Mouse (Mus musculus): ENCODE results near the gene Rab11b.

Gene Rab11b

DNA sequence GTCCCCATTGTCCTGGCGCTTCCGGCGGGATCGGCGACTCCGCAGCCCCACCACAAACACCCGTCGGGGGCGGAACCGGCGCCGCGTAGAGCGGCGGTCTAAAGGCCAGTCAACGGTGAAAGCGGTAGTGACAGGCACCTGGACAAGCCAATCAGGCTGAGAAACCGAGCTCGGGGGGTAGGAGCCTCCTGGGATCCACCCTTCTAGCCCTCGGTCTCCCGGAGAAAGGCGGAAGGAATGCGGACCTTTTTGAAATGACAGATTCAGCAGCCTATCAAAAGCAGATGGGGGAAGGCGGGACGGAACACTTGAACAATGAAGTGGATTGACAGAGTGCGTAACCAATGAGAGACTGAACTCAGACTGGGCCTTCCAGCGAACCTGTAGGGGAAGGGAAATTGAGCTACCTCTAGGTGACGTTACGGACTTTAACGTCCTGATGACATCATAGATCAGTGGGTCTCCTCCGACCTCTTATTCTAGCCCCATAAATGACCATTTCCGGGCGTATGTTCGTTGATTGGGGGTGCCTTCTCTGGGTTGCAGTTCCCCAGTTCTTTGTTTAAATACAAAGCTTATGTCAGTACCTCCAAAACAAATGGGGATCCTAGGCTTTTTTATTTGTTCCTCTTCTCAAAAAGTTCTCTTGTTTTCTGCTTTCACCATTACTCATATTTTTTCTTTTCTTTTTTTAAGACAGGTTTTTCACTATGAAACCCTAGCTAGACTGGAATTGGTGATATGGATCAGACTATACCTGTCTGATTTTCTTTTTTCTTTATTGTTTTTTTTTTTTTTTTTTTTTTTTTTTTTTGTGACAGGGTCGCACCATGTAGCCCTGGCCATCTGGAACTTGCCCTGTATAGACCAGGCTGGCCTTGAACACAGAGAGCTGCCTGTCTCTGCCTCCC lies at the start of gene Rab11b:
TSS of gene Rab11b (minus strand) at position 276 of the 911 bp plus-strand sequence.
- peak; percentile 100 for DNase-seq (ENCODE audit: low spot score)

DNA sequence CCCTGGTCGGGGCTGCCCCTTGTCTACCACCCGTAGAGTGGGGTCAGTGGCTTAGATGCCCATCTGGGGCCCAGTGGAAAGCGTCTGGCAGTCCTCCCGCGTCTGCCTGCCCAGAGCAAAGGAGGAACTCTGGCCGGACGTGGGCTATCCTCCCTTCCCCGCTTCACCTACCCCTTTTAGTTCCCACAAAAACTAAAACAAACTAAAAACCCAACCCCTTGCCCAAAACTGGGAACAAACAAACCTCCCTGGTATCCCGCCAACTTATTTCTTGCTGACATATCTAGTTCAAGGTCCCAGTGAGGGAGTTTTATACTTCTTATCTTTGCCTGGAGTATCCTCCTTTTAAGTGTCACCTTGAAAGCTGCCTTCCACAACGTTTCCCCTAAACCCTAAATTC lies 47.9 kb upstream of the Rab11b start:
- DNase-seq (ENCODE audit: low spot score): no peak

DNA sequence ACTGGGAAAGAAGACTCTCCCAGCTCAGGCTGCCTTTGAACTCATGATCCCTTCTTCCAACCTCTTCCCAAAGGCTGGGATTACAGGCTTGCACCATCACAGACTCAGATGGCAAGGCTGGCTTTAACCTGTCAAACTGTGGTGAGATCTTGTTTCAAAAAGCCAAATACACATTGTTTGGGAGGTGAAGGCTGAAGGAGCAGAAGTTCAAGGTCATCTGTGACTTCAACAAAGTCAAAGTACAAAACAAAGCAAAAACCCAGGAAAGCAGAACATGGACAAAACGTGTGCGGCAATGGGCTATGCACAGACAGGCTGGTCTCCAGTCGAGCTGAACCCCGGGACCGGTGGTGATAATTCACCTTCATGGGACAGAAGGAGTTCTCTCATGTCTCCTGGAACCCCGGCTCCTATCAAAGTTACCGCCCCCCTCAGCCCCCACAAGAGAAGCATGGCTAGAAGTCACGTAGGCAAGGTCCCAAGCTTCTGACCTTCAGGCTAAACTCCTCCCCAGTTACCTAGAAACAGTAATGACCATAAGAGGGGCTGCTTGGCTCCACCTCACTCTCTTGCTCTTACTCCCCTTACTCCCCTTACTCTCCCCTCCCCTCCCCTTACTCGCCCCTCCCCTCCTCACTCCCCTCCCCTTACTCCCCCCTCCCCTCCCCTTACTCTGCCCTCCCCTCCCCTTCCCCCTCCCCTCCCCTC lies 47.0 kb upstream of the Rab11b start:
- no peak for DNase-seq (ENCODE audit: low spot score)

DNA sequence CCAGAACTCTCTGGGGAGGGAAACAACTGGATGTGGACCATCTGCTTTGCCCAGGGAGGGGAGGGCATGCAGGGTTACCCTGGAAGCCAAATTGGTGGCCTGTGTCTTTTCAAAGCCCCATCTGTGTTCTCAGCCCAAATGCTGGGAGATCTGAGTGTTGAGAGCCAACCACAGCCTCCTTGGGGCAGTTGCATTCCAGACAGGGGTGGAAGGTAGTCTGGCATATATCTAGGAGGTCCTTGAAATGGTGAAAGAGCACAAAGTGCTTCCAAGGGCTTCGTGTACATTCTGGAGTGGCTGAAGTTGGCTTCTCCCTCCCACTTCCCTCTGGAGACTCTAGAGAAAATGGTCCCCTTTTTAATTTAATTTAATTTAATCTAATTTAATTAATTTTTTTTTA lies 44.4 kb upstream of the Rab11b start:
- DNase-seq (ENCODE audit: low spot score): no peak

DNA sequence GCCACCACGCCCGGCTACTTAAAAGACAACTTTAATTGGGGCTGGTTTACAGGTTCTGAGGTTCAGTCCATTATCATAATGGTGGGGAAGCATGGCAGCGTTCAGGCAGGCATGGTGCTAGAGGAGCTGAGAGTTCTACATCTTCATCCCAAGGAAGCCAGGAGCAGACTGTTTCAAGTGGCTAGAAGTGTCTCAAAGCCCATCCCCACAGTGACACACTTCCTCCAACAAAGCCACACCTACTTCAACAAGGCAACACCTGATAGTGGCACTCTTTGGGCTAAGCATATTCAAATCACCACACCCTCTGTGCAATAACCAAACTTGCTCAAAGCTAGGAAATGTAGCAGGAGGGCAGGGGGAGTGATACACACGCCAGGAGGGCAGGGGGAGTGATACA lies 43.9 kb upstream of the Rab11b start:
- DNase-seq (ENCODE audit: low spot score): no peak

DNA sequence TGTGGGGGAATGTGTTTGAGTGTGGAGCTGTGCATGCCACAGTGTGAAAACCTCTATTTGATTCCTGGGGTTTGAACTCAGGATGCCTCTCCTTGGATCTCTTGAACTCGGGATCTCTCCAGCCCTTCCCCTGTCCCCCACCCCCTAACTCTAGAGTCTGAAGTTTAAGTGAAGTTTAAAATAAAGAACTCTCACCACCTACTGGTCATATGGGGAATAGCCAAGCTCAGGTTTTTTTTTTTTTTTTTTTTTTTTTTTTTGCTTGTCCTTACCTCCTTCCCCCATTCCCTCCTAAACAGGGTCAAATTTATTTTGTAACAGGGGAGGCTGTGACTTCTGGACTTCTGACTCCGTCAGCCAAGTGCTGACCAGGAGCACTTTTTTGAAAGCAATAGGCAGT lies 41.9 kb upstream of the Rab11b start:
- peak; percentile 70 for DNase-seq (ENCODE audit: low spot score)

DNA sequence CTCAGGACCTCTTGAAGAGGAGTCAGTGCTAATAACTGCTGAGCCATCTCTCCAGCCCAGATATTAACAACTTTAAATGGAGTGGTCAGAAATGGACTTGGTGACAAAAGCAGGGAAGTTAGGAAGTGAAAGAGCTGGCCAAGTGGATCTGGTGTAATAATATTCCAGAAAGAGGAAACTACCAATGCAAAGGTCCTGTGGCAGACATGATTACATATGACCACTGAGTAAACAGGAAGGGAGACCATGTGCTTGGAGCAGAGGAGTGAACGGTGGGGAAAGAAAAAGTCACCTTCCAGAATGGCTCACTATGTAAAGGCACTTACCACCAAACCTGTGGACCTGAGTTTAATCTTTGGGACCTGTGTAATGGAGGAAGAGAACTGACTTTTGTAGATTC lies 38.9 kb upstream of the Rab11b start:
- no peak for DNase-seq (ENCODE audit: low spot score)

DNA sequence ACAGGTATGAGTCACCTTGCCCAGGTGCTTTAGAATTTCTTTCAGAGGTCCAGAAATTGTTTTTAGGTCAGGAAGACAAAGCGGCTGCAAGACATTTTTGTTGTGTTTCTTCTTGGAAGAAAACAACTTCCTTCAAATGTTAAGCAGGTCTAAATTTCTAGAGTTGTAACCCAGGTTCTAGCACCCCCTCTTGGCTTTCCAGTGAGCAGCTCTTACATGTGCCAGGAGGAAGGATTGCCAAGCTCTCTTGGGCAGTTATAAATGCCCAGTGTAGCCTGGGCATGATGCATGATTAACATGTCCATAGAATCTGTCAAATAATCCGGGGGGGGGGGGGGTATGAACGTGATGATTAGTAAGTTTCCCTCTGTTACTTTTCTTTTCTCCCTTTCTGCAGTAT lies 38.0 kb upstream of the Rab11b start:
- no peak for DNase-seq (ENCODE audit: low spot score)

DNA sequence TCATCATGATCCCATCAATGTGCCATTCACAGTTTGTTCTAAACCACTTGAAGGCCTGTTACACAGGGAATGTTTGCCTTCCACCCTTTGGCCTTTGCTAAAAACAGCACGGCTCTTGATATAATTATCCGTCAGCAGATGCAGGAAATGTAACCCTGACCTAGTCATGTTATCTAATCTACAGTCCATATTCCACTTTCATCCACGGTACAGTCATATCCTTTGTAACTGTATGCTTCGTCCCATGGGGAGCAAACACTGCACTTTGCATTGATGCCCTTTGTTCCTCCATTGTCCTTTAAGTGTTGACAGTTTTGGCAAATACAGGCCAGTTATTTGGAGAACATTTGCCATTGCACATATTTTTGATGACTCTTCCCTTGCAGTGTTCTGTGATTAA lies 28.4 kb upstream of the Rab11b start:
- DNase-seq (ENCODE audit: low spot score): no peak

DNA sequence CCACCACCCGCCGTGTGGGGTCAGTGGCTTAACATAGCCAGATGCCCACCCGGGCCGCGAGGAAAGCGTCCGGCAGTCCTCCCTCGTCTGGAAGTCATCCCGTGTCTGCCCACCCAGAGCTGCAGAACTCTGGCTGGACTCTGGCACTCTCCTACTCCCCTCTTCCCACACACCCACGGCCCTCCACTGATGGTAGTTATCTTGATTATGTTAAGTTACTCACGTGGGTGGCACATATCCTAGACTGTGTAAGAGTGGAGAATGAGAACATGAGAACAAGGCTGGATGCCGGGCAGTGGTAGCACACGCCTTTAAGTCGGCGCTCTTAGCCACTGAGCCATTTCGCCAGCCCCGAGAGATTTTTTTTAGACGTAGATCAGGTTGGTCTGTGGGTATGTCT lies 26.0 kb upstream of the Rab11b start:
- DNase-seq (ENCODE audit: low spot score): no peak

DNA sequence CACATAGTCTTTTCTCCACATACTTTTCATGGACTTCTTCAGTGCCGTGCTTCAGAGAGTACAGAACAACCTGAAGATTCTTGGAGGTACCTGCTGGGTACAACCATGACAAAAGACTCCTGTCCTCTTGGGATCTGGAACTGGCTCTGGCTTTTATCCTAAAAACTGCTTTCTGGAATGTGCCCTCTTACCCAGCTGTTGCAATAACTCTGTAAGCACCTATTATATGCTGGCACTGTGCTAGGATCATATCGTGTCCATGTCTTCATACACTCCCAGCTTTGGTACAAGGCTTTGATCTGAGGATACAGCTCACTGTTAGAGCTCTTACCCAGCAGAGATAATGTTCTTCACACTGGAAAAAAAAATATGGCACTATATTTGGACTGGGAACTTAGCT lies 24.6 kb upstream of the Rab11b start:
- DNase-seq (ENCODE audit: low spot score): no peak

DNA sequence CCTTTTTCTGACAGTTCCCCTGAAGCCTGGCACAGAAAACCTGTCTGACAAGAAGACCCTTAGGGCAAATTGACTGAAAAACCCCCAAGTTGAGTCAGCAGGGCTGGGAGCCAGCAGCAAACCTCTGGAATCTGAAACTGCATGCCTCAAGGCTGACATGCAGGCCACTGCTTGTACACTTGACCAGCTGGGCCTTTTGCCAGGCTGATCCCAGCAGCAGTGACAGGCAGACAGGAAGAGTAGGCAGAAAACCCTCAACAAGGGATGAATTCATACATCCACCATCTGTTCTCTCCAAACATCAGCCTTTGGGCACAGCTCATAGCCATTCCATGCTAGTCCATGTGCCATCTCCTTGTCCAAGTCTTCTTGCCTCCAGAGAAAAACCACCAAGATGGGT lies 23.1 kb upstream of the Rab11b start:
- no peak for DNase-seq (ENCODE audit: low spot score)

DNA sequence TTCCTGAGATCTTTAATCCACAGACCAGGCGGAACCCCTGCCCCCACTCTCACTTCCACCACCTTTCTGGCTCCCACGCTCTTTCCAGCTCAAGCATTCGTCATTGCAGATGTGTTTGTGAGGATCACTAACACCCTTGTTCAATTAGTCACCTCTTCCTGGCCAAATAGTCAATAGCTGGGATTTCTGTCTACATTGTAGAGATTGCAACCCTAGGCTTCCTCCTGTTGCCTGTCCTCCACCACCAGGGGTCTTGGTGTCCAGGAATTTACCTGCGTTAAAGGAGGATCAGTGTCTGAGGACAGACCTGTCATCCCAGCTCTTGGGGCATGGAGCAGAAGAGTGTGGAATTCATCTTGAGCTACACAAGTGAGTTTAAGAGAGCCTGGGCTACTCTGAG lies 21.7 kb upstream of the Rab11b start:
- DNase-seq (ENCODE audit: low spot score): no peak

DNA sequence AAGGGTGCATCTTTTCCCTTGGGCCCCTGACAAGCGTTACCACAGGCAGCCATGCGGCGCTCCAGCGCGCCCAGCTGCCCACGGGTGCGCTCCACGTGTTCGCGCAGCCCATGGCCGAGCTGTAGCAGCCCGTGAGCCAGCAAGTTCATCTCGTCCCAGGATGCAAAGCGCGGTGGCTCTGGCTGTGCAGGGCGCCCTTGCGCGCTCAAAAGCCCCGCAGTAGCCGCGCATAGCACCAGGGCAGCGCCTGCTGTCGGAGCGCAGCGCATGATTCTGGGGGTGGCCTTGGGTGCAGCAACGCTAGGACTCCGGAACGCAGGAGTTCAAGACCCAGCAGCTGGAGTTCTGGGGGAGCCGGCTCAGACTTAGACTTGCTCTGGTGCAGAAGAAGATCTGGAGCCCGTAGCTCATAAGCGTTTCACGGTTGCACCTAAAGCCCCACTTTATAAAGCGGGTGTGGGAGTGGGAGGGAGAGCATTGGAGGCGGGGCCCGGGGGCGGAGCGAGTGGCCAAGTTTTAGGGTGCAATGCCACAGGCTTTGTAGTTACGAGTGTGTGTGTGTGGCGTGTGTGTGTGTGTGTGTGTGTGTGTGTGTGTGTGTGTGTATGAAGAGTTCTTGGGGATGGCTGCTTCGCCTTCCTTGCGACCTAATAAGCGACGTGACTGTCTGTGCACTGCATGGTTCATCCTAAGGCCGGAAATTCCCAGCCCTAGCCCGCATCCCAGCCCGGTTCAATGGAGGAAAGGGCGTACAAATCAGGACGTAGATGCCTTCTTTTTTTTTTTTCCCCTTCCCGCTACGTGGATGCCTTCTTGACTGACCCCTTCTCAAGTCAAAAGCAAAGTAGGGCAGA lies 21.0 kb upstream of the Rab11b start, which contains the start of gene Angptl4:
TSS of gene Angptl4 (minus strand) at position 707 of the 854 bp plus-strand sequence.
- DNase-seq (ENCODE audit: low spot score): peak; percentile 75

DNA sequence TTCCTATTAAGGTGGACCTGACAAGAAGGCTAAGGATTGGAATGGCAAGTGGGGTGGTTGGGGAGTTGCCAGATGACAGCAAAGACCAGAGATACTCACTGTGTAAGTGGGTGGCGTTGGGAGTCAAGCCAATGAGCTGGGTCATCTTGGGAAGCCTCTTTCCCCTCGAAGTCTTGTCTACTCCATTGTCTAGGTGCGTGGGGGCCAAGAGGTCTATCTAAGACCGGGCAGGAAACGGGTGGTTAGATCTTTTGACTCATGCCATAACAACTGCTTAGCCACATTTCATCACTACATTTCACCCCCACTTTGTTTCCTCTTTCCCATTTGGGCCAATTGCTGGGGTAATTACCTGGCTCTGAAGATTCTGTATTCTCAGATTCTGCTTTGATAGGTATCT lies 20.1 kb upstream of the Rab11b start:
- peak; percentile 6 for DNase-seq (ENCODE audit: low spot score)

DNA sequence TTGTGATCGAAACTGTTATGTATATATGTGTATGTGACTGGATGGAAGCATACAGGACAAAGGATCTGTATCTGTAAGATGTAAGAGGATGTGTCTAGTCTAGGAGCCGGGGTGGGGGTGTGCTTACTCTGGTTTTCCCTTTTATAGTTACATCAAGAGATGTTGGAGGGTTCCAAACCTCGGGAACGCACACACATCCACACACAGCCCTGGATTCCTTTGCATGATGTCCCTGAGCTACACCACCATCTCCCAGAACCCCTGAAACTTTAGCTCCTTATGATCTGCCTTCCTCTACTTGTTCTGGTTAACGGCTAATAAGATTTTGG lies 19.6 kb upstream of the Rab11b start:
- peak; percentile 22 for DNase-seq (ENCODE audit: low spot score)

DNA sequence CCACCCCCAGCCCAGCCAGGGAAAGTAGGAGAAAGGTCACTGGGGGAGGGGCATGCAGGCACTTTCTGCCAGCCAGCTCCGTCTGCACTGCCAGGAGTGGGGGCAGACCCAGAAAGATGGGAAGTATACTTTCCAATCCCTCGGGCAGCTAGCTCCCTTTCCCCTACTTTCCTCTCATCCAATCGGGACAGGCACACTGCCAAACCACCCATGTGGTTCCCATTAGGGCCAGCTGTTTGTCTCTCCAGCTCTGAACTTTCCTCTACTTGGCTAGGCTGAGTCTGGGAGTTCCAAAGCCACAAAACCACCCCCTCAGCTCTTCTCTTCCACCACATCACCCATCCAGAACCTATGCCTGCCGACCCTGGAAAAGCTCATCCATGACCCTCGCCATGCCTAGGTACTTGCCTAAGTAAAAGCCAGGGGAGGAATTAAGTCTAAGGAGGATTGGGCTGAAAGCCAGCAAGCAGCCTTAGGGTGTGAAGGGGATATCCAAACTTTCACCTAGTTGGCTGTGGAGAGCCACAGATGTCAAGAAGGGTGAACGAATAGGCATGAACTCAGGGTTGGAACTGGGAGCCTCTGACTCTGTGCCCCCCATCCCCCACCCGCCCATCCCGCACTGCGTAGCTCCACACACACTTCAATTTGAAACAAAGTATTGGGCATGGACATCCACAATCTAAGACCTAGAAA lies 19.1 kb upstream of the Rab11b start:
- peak; percentile 84 for DNase-seq (ENCODE audit: low spot score)

DNA sequence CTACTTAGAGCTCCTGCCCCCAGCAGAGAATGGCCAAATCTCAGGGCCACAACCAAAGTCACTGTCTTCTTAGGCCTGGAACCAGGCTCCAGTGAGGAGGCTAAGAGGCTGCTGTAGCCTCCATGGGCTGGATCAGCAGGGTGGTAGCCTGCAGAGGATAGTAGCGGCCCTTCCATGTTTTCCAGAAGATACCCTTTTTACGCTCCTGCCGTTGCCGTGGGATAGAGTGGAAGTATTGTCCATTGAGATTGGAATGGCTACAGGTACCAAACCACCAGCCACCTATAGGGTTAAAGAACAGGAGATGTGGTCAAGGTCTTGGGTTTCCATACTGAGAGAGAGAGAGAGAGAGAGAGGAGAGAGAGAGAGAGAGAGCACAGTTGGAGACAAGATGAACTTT lies 15.0 kb upstream of the Rab11b start:
- DNase-seq (ENCODE audit: low spot score): no peak

DNA sequence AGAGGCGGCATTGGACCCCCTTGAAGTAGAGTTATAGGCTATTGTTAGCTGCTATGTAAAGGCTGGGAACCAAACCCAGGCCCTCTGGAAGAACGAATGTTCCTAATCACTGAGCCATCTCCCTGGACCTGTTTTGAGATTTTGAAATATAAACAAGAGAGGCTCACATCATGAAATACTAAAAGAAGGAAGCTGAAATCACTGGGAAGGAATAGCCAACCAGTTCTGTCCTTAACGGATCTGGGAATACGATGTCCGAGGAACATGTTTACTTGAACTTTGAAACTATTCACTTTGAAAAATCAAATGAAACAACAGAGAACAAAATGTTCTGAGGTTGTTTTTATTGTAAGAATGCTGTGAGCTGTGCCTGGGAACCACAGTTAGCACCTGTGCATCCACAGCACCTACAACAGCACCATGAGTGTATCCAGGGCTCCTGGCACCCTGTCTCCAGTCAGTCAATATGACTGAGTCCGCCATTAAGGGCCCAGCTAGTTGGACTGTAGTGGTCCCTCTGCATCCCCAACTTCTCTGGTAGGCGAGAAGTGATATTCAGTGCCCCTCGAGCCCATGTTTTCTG lies 14.3 kb upstream of the Rab11b start:
- no peak for DNase-seq (ENCODE audit: low spot score)

DNA sequence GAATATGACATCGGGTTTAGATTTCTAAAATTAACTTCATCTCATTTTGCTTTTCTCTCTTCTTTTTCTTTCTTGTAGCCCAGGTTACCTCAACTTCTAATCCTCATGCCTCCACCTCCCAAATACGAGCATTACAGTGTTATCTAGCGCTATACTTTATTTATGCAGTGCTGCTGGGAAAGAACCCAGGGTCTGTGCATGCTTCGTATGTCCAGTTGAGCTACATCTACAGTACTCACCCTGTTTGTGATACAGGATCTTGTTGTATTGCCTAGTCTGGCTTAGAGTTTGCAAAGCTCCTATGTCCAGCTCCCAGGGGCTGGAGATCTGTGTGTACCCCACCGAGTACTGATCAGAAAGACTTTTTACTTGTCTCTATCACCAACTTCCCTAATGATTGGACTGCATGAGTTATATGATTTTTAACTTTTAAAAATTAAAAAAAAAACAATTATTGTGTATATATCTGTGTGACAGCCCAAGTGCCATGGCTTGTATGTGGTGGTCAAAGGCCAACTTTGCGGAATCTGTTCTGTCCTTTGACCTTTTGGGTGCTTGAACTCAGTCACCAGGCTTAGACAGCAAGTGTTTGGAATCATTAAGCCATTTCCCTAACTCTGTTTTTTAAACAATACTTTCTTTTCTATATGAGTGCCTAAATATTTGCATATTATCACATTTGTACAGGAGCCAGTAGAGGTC lies 13.7 kb upstream of the Rab11b start:
- DNase-seq (ENCODE audit: low spot score): no peak

DNA sequence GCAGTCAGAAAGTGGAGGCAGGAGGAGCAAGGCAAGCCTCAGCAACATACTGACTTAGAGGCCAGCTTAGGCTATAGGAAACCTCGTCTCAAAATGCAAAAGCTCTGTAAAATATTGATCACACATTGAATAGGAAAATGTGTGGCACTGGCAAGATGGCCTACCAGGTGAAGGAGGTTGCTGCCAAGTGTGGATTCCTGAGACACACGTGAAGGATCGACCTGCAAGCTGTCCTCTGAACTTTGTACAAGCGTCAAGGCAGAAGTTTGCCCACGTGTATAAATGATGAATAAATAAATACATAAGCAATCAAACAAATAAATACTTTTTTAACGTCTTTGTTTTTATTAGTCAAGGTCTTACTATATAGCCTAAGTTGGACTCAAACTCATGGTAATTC lies 13.1 kb upstream of the Rab11b start:
- no peak for DNase-seq (ENCODE audit: low spot score)

All from embryo, embryonic 10.5 days (tissue).